Mouse (Mus musculus): ENCODE results near the gene Aco1. TPM values are rescaled to one million over a fixed set of nuclear protein-coding genes. Genes with fewer than 3 reads are reported as not detected.

Gene Aco1
- total RNA-seq, 2 experiments from 2014 or later: 32.6 to 33.0 TPM

DNA sequence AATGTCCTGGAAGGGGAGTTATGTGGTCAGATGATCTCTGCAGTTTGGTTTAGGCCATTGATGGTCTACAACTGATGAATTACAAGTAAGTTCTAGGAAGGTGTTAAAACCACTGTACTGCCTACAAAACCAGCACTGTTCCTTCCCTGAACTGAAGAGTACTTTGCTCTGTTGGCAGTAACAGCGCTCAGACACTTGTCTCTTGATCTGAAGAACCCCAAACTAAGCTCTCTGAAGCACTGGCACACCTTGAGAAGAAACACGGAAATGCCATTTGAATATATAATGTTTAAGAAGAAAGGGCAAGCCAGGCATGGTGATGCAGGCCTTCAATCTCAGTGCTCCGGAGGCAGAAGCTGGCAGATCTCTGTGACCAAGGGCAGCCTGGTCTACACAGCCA lies 61.5 kb downstream of the Aco1 start:
- DNase-seq (ENCODE audit: low spot score): no peak
- intact Hi-C loops (cut with DNase I): no loop called here

DNA sequence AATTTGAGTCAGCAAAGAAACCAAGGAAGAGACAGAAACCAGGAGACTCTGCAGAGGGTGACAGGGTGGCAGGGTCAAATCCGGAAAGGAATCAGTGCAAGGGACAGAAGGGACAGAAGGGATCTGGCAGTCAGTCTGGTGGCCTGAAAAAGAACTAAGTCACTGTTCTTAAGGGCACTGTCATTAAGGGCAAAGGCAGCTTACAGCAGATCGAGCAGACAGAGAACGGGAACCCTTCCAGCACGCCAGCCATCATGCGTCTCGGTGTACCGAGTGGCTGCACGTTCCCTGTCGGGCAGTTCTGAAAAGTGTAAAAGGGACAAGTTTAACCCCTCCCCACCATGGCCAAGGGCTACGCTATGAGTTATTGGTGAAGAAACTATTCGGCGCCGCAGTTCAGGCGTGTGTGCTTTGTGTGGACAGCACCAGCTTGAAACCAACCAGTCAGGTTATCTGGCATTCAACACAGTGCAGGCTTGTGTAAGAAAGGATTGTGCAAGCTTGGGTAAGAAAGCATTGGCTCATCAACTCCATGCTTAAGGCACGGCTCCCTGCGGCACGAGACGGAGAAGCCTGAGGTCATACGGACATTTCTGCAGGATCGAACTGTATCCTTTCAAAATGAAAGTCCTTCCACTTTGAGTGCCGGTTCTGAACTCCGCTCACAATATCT lies 62.5 kb downstream of the Aco1 start:
- DNase-seq (ENCODE audit: low spot score): no peak
- intact Hi-C loops (cut with DNase I): no loop called here

DNA sequence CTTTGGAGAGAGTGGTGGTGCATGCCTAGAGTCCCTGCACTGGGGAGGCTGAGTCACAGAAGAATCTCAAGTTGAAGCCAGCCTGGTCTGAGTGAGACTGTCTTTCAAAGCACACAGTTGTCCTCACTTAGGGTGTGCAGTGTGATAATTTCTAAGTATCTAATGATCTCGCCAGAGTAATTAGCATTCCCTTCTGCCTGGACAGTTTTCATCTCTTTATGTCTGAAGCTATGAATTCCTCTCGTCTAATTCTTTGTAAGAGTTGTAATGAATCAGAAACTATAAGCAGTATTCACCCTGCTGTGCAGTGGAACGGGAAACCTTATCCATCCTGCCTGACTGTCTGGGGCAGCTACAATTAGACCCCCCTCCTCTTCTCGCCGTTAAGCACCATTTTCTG lies 64.8 kb downstream of the Aco1 start:
- intact Hi-C loops (cut with DNase I): no loop called here
- DNase-seq (ENCODE audit: low spot score): no peak

DNA sequence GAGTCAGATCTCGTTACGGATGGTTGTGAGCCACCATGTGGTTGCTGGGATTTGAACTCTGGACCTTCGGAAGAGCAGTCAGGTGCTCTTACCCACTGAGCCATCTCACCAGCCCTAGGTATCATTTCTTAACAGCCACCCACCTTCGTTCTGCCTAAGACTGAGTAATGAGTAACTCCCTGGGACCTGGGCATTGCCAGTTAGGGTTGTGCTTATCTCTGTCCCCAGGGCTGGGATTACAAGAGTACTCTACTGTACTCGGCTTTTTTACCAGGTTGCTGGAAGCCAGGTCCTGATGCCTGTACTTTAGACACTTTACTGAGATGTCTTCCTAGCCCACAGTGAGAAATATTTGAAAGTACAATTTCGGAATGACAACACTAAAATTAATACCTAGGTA lies 69.3 kb downstream of the Aco1 start:
- intact Hi-C loops (cut with DNase I): no loop called here
- no peak for DNase-seq (ENCODE audit: low spot score)

DNA sequence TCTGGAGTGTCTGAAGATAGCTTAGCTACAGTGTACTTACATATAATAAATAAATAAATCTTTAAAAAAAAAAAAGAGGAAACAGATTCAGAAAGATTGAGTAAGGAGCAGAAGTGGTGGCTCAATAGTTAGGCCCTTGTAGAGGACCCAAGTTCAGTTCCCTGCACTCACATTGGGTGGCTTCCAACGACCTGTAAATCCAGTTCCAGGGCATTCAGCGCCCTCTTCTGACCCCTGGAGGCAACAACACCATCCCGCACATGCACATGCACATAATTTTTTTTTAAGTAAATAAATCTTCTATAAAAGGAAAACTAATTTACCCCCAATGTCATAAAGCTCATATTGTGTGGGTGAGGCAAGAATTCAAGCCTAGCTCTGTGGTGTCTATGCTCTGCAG lies 75.0 kb downstream of the Aco1 start:
- intact Hi-C loops (cut with DNase I): no loop called here
- no peak for DNase-seq (ENCODE audit: low spot score)

DNA sequence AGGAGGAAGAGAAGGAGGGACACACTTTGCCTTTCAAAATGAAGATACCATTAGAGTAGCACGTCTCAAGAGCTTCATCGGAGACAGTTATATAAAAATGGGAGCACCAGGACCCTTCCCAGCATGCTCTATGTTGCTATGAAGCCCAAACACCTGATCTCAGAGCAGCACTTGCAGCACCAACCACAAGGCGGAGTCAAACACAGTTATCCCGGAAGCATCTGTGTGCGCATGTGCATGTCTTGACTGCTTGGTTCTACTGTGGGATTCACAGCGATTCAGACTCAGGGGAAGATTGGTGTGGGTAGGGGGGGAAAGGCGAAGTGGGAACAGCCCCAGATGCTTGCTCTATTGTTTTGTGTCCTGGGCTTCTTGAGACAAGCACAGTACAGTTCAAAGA lies 75.5 kb downstream of the Aco1 start:
- intact Hi-C loops (cut with DNase I): no loop called here
- no peak for DNase-seq (ENCODE audit: low spot score)

DNA sequence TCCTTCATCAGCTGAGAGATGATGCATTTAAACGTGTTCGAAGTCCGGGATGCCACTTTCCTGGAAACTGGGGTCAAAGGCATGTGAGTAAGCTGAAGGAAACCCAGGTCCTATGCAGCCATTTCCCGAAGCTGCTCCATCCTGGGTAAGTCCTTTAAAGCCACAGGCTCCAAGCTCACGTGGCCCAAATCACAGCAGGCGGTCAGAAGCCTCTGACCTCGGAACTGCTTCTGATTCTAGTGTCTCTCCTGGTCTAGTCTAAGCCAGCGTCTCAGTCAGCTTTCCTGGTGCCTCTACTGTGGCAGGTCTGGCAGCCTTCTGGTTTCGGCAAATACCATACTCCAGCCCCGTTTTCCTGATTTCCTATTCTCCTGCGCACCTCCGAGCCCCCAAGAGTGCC lies 77.6 kb downstream of the Aco1 start:
- intact Hi-C loops (cut with DNase I): no loop called here
- no peak for DNase-seq (ENCODE audit: low spot score)

DNA sequence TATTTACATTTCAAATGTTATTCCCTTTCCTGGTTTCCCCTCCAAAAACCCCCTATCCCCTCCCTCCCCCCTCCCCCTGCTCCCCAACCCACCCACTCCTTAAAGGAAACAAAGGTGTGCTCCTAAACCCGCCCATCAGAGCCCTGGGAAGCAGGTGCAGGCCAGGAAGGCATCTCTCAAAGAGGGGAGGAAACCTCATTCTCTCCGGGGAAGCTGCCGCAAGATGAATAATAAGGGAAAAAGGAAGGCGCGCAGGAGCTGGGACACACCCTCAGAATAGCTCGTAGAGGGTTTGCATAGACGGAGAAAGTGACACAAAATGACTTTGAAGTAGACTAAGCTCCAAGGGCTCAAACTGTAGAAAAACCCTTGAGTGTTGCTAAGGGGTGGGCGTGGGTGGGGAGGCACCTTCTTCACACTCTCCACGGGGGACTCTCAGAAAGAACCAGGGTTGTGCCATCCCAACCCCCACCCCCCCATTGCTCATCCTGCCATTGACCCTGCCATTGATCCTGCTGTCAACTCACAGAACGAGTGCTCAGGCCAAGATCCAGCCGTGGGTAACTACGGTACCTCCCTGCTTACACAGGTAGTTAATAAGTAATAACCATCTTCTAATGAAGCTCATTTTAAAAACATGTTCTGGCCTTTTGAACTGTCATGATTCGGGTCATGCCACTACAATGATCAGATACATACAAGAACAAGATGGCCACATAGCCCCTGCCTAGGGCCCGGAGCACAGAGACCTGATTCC lies 78.3 kb downstream of the Aco1 start:
- intact Hi-C loops (cut with DNase I): no loop called here

DNA sequence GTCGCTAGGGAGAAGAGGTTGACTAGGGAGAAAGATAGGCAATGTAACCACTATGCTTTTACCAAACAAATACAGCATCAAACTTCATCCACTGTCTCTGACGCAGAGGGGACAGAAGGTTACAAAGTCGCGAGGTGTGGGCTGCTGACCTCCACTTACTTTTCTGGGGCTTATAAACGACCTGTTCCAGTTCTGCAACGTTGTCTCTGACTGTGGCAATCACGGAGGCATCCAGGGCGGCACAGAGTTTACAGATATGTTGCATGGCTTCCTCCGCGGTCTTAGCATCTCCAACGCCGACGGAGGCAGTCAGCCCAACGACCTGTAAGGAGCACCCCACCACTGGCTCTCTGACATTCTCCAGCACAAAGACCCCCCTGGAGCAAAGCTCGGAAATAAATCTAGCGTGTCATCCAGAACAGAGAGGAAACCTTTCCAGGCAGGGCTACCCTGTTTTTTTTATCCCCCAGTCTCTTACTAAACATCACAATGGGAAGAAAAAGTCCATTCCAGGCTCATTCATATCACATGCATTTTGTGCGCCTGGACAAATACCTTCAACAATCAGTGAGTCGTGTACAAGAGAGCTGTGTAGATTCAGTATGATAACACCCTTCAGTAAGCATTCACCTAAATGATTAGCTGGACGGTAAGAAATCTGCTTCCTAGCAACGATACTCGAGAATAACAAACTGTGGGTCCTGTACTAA lies 79.2 kb downstream of the Aco1 start:
- DNase-seq (ENCODE audit: low spot score): no peak
- intact Hi-C loops (cut with DNase I): no loop called here

More for the DNA sequence above, 78.3 kb downstream of the Aco1 start:
- DNase-seq (ENCODE audit: low spot score): no peak

DNA sequence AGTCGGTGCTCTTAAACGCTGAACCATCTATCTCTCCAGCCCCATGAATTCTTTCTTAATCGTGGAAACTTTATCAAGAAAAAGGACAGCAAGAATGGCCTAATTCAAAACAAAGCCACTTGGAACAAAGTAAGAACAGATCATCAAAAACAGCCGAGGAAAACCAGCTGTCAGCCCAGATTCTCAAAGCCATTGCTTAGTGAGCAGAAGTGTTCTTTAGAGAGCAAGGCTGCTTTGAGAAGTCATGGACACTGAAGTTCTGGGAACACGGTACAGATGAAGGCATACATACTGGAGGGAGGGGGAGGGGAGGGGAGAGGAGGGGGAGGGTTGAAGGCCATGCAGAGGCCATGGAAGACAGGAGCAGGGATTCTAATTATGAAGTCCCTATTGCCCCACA lies 83.2 kb downstream of the Aco1 start:
- DNase-seq (ENCODE audit: low spot score): no peak
- intact Hi-C loops (cut with DNase I): loop anchor here (2.0 kb wide), 1 partner anchor 33 kb away; no protein-coding TSS in a partner anchor

DNA sequence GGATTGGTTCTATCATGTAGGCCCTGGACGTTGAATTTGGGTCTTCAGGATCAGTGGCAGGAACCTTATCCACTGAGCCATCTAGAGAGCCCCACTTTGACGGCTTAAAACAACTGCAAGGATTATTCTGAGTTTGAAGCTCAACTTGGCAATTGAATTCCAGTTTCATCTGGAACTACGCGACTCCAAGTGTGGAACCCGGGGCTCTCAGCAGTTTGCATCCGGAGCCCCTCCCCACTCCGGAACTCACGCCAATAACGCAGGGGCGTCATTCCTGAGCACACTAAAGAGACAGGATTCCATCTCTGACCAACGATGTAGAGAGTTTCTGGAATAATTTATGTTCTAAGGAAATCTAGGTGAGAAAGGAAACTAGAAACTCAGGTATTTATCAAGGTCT lies 84.2 kb downstream of the Aco1 start:
- intact Hi-C loops (cut with DNase I): loop anchor here (2.0 kb wide), 1 partner anchor 32 kb away; no protein-coding TSS in a partner anchor
- no peak for DNase-seq (ENCODE audit: low spot score)

DNA sequence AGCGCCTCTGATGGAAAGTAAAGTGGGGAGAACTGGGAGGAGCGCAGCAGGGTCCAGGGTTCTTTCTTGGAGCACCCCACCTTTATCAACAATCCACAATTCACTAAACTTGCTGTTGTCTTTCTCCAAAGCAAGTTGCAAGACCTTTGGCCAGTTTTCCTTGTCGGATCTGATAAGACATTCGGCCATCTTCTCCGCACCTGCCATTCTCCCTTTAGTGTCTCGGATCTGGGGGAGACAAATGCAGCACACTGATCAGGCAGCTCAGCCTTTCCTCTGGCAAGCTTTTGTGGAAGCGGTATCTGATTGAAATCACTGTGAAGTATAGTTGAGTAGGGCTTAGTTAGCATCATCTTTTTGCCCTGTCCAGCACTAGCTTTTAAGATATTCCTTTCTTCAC lies 85.0 kb downstream of the Aco1 start:
- intact Hi-C loops (cut with DNase I): loop anchor here (2.0 kb wide), 1 partner anchor 31 kb away; no protein-coding TSS in a partner anchor

DNA sequence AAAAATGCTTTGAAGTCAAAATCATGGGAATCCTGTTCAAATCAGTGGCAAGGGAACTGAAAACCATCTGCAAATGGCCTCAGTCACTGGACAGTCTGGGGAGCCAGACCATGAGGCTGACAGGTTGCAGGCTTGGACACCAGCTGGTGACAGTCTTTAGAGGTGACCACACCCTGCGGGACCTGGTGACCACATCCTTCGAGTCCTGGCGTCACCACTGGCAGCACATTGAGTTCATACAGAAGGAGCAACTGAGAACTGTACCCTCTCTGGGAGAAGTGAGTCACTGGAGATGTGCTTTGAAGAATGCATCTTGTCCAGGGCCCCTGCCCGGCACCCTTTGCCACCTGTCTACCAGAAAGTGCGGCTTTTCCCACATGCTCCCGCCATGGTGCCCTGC lies 86.8 kb downstream of the Aco1 start:
- no peak for DNase-seq (ENCODE audit: low spot score)
- intact Hi-C loops (cut with DNase I): no loop called here

More for the DNA sequence above, 85.0 kb downstream of the Aco1 start:
- no peak for DNase-seq (ENCODE audit: low spot score)

DNA sequence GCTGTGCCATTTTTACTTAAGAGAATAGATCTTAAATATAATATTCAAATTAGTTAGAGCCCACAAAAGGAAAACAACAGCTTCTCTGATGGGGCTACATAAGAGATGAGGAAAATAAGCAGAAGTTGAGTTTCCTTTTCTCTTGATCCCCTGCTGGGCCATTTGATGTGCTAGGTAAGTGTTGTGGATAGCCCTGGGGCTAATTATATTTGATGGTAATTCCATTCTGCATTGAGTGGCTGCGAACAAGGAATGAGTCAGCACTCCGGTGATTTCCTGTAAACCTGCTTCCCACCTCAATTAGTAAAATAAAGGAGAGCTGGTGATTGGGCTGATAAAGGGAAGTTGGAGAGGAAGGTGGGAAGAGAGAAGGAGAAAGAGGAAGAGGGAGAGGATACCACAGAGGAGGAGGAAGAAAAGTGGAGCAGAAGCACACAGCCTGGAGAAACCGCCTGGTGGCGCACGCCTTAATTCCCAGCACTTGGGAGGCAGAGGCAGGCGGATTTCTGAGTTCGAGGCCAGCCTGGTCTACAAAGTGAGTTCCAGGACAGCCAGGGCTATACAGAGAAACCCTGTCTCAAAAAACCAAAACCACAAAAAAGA lies 90.3 kb downstream of the Aco1 start:
- intact Hi-C loops (cut with DNase I): no loop called here
- no peak for DNase-seq (ENCODE audit: low spot score)

DNA sequence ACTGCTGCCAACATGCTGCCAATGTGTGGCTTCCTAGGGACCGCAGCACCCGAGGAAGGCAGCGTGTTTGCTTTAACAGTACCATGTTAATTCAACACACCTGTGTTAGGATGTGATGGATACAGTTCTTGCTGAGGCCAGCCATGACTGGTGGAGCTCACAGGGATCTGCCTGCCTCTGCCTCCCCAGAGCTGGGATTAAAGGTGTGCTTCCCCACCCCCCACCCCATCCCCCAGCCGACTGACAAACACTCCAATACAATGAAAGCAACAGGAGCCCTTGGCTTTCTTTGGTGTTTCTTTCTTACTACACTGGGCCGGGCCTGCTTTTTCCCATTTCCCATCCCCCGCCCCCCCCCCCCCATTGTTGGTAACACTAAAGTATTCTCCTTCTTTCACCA lies 91.4 kb downstream of the Aco1 start:
- no peak for DNase-seq (ENCODE audit: low spot score)
- intact Hi-C loops (cut with DNase I): no loop called here

DNA sequence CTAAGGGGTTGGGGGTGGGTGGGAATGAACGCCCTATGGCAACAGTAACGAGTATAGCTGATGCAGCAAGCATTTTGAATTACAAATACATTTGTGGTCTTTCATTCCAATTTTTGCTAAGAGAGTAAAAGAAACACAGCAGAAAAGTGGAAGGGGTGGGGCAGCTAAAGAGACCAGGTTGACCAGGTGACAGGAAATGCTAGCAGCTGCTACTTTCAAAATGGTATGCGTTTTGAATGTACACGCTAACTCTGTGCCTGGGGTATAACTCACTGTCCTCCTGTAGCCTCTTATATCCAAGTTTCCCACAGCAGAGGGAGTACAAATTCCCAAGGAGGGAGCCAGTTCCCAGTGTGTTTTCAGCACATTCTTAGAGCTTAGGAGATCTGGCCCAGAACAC lies 93.9 kb downstream of the Aco1 start:
- intact Hi-C loops (cut with DNase I): no loop called here
- no peak for DNase-seq (ENCODE audit: low spot score)

DNA sequence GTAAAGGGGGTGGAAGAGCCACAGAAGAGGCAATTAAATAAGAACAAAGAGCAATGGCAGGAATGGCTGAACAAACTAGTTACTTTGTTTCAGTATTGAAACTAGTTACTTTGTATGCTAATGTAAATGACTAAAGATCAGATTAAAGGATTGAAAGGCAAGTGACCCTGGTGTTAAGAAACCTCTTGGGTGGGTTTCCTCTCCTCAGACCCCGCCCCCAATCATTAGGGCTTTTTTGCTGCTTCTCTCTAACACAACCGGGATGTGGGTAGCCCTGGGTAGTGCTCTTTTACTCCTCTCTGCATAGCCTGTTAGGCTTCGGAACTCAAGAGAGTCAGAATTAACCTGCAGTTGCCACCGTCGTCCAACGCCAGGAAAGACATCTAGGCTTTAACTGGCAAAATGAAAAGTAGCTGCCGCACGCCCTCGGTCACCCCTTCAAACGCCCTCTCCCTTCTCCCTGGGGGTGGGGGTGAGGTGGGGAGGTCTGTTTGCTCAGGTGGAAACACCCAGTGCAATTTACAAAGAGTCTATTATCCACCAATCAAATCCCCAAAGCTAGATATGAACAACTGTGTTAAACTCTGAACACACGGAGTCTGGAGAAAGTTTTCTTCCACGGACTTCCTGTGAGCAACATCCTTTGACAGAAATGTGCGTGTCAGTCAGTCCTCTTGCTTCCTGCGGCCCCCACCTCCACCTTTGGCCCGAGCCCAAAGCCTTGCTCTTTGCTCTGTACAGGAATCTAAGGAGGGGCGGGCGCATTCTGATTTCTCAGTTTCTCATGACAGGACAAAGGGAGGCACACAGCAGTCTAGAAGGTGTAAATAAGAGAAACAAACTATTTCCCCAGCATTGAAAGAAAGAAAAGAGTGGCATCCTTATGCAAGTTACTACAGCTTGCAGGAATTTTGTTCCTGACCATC lies 95.9 kb downstream of the Aco1 start:
- DNase-seq (ENCODE audit: low spot score): peak; percentile 43
- intact Hi-C loops (cut with DNase I): loop anchor here (2.0 kb wide), 1 partner anchor 30 kb away; the partner anchor contains the start of genes Smim27 and Topors

DNA sequence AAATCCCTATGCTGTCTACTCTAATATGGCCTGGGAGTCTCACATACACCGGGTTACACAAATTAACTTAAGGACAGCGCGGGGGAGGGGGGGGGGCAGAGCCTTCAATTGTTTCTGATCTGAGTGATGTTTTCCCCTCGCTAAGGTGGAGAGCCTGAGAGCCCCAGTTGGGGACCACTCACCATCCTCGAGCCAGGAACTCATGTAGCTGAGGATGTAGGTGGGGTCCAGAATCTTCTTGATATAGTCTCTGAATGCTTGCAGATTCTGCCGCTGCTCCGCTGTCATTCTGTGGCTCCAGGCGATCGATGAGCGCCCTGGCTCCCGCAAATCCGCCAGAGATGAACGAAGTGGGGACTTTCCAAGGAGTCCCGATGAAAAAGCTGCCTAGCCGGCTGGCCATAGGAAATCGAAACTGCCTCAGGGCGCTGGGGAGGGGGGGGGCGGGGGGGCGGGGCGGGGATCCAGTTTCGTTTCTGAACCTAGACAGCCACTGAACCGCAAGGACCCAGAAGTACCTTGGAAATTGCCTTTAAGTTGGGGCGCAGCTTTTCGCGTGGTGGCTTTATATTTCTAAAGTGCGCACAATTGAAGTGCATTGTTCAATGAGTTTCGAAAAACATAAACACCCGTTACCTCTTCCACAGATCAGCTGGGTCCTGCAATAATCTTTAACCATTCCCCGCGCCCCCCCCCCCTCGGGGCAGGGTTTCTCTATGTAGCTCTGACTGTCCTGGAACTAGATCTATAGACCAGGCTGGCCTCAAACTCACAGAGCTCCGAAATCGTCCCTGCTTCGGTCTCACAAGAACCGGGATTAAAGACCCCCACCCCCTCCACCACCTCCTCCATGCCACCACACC lies 96.8 kb downstream of the Aco1 start, which contains the start of gene Ddx58:
Ddx58 (minus strand) TSS at position 420 of the 863 bp plus-strand sequence.
- intact Hi-C loops (cut with DNase I): loop anchor here (2.0 kb wide), 1 partner anchor 29 kb away; the partner anchor contains the start of genes Smim27 and Topors
- peak; percentile 15 for DNase-seq (ENCODE audit: low spot score)
